14 mouse cellular contexts compared by ENCODE assay signal in genomic region chr3:116563095-116563492, GRCm38 (mm10). TPM values are rescaled to one million over a fixed set of nuclear protein-coding genes. Genes with fewer than 3 reads are reported as not detected.
DNase-seq lines count a peak whose midpoint lies in the region; ATAC-seq and TF ChIP-seq lines count a peak whose summit lies in the region.
"Had no signal": no experiment of that assay in that cellular context is flagged by ENCODE, and none has a peak within 500 bp of the region (broad histone marks: within the 10 kb centered on the region; RNA-seq: fewer than 3 reads in every experiment).

No protein-coding gene starts in this region.

- TF ChIP-seq CTCF in bone marrow macrophage, adult 2 months (IDR thresholded peaks at IDR 0.05; ENCODE audit: low read depth, low read length) = no peak
- TF ChIP-seq CTCF in forebrain, postnatal 0 days (IDR thresholded peaks at IDR 0.05; ENCODE audit: low read depth) = no peak

- peak overlapping the region; percentile 54 for H3K4me2 ChIP-seq in heart, embryonic 14.5 days (ENCODE audit: low read length)
- H3K4me2 ChIP-seq in forebrain, postnatal 0 days (ENCODE audit: low read depth) = no peak overlapping the region
- H3K4me2 ChIP-seq: embryonic facial prominence, embryonic 12.5 days had no signal

- peaks cover 5% of the 10 kb centered on the region; the same call in 1 of the 2 replicates for H3K9me3 ChIP-seq in heart, embryonic 14.5 days (ENCODE audit: control insufficient read depth, low read length)
- no peaks in the 10 kb centered on the region for H3K9me3 ChIP-seq in forebrain, postnatal 0 days (ENCODE audit: low read length)
- H3K9me3 ChIP-seq: embryonic facial prominence, embryonic 12.5 days had no signal

- H3K36me3 ChIP-seq in heart, embryonic 14.5 days (ENCODE audit: control insufficient read depth, insufficient read depth, low read length) = peaks cover 34% of the 10 kb centered on the region
- H3K36me3 ChIP-seq in forebrain, postnatal 0 days (ENCODE audit: insufficient read depth) = no peaks in the 10 kb centered on the region
- H3K36me3 ChIP-seq: embryonic facial prominence, embryonic 12.5 days had no signal

- ATAC-seq in heart, embryonic 14.5 days (ENCODE audit: insufficient number of reproducible peaks, insufficient read depth, low FRiP score, low read depth) = no peak
- ATAC-seq in megakaryocyte progenitor cell, adult 5-6 weeks (replicated peaks; ENCODE audit: poor library complexity) = peak; percentile 38
- ATAC-seq in forebrain, postnatal 0 days = no peak

- intact Hi-C loops in heart, postnatal 10 days (cut with DNase I) = no loop called here

- H3K4me3 ChIP-seq in heart, embryonic 14.5 days (ENCODE audit: control insufficient read depth in 1 of 2, insufficient read depth in 1 of 2, low read depth in 1 of 2, low read length in 2 of 2) = peak overlapping the region; percentile 52 to 64
- H3K4me3 ChIP-seq in bone marrow macrophage, adult 2 months (ENCODE audit: insufficient read depth, low read length) = peak overlapping the region; percentile 29
- no peak overlapping the region for H3K4me3 ChIP-seq in forebrain, postnatal 0 days (ENCODE audit: low read depth, low read length)
- H3K4me3 ChIP-seq: embryonic facial prominence, embryonic 12.5 days; left cerebral cortex, adult 2 months had no signal

- H3K4me1 ChIP-seq in heart, embryonic 14.5 days (ENCODE audit: control insufficient read depth in 2 of 2, insufficient read depth in 2 of 2, low read length in 2 of 2) = peaks cover 4 to 15% of the 10 kb centered on the region in 2 experiments
- peaks cover 16% of the 10 kb centered on the region for H3K4me1 ChIP-seq in bone marrow macrophage, adult 2 months (ENCODE audit: control insufficient read depth, insufficient read depth, low read length)
- H3K4me1 ChIP-seq in forebrain, postnatal 0 days (ENCODE audit: insufficient read depth) = no peaks in the 10 kb centered on the region
- H3K4me1 ChIP-seq: embryonic facial prominence, embryonic 12.5 days had no signal

- no peak for DNase-seq in heart, postnatal 10 days
- DNase-seq in liver = peak; percentile 38
- DNase-seq in spleen, postnatal 14 days (ENCODE audit: low spot score in 2 of 2) = no peak
- no peak for DNase-seq in right cerebral cortex, postnatal 36 days (ENCODE audit: low spot score in 2 of 2)
- DNase-seq in forebrain, postnatal 0 days = no peak
- DNase-seq: cerebellum, adult 8-10 months; kidney, adult 18-20 months; lung, adult 18-20 months; right cerebral cortex, postnatal 14 days had no signal

- 9% methylated on average over 7 of the region's 7 CpGs for WGBS in heart, embryonic 14.5 days
- 87% methylated on average over 7 of the region's 7 CpGs for WGBS in forebrain, postnatal 0 days

- no peak for TF ChIP-seq POLR2A in bone marrow macrophage, adult 2 months (IDR thresholded peaks at IDR 0.05; ENCODE audit: borderline replicate concordance, low read depth, low read length)

- H3K9ac ChIP-seq in heart, embryonic 14.5 days (ENCODE audit: low read length) = peak overlapping the region; percentile 92
- H3K9ac ChIP-seq in forebrain, postnatal 0 days = no peak overlapping the region
- H3K9ac ChIP-seq: embryonic facial prominence, embryonic 12.5 days had no signal

- peak overlapping the region; percentile 99 for H3K27ac ChIP-seq in heart, embryonic 14.5 days (replicated peaks in 1 of 2; ENCODE audit: control insufficient read depth in 1 of 2, insufficient read depth in 1 of 2, low read depth in 2 of 2, low read length in 2 of 2)
- peak overlapping the region; percentile 28 for H3K27ac ChIP-seq in bone marrow macrophage, adult 2 months (ENCODE audit: insufficient read depth, low read depth, low read length)
- H3K27ac ChIP-seq in forebrain, postnatal 0 days (ENCODE audit: low read depth, low read length) = no peak overlapping the region
- H3K27ac ChIP-seq: embryonic facial prominence, embryonic 12.5 days; left cerebral cortex, adult 2 months had no signal

- no peaks in the 10 kb centered on the region for H3K27me3 ChIP-seq in heart, embryonic 14.5 days (ENCODE audit: control insufficient read depth, insufficient read depth, low read length)
- H3K27me3 ChIP-seq in forebrain, postnatal 0 days (ENCODE audit: insufficient read depth, low read length) = no peaks in the 10 kb centered on the region
- H3K27me3 ChIP-seq: embryonic facial prominence, embryonic 12.5 days had no signal

RNA-seq across cellular contexts. Expression of gene Lrrc39, which starts 0.3 kb away (rescaled TPM):
- polyA plus RNA-seq in heart, embryonic 14.5 days (2014; fragmentation: Nextera tagmentation; extraction: Ambion mirVana) = 44.7 and 47.8 TPM in 2 replicates
- 10 to 100 TPM; 73.5 to 78.8 TPM for total RNA-seq in heart, postnatal 10 days (2021)
- polyA plus RNA-seq in bone marrow macrophage, adult 2 months (2012; ENCODE audit: insufficient read depth, insufficient read length, missing spikeins) = 0.35 TPM in 1 of 2 replicates, not detected in the other
- total RNA-seq in megakaryocyte progenitor cell, adult 5-6 weeks (2015) = 0.05 and 0.52 TPM in 2 replicates
- total RNA-seq in megakaryocyte progenitor cell, adult 5-6 weeks (2017) = 0.37 and 0.84 TPM in 2 replicates
- 0.08 TPM in 1 of 2 replicates, not detected in the other for total RNA-seq in forebrain, postnatal 0 days (2014; rRNA removed)
- polyA plus RNA-seq in forebrain, postnatal 0 days (2015; fragmentation: Nextera tagmentation; extraction: Ambion mirVana) = 0.15 and 0.16 TPM in 2 replicates
- total RNA-seq: left cerebral cortex, adult 2 months had no signal

RNA-seq across cellular contexts. Expression of gene Sass6, which starts 31.7 kb away (rescaled TPM):
- polyA plus RNA-seq in heart, embryonic 14.5 days (2014; fragmentation: Nextera tagmentation; extraction: Ambion mirVana) = 13.5 and 14.7 TPM in 2 replicates
- 1 to 10 TPM; 4.7 to 4.9 TPM for total RNA-seq in heart, postnatal 10 days (2021)
- 19.9 and 25.8 TPM in 2 replicates for polyA plus RNA-seq in bone marrow macrophage, adult 2 months (2012; ENCODE audit: insufficient read depth, insufficient read length, missing spikeins)
- 38.0 and 39.6 TPM in 2 replicates for total RNA-seq in megakaryocyte progenitor cell, adult 5-6 weeks (2015)
- total RNA-seq in megakaryocyte progenitor cell, adult 5-6 weeks (2017) = 47.1 and 63.8 TPM in 2 replicates
- total RNA-seq in forebrain, postnatal 0 days (2014; rRNA removed) = 8.7 and 10.3 TPM in 2 replicates
- 6.0 and 8.0 TPM in 2 replicates for polyA plus RNA-seq in forebrain, postnatal 0 days (2015; fragmentation: Nextera tagmentation; extraction: Ambion mirVana)

RNA-seq across cellular contexts. Expression of gene Dbt, which starts 50.2 kb away (rescaled TPM):
- 22.4 and 23.7 TPM in 2 replicates for polyA plus RNA-seq in heart, embryonic 14.5 days (2014; fragmentation: Nextera tagmentation; extraction: Ambion mirVana)
- 10 to 100 TPM; 23.4 to 31.7 TPM for total RNA-seq in heart, postnatal 10 days (2021)
- 12.2 and 13.6 TPM in 2 replicates for polyA plus RNA-seq in bone marrow macrophage, adult 2 months (2012; ENCODE audit: insufficient read depth, insufficient read length, missing spikeins)
- 16.7 and 17.8 TPM in 2 replicates for total RNA-seq in megakaryocyte progenitor cell, adult 5-6 weeks (2015)
- 12.1 and 15.6 TPM in 2 replicates for total RNA-seq in megakaryocyte progenitor cell, adult 5-6 weeks (2017)
- total RNA-seq in forebrain, postnatal 0 days (2014; rRNA removed) = 17.2 and 21.1 TPM in 2 replicates
- 5.0 and 13.3 TPM in 2 replicates for polyA plus RNA-seq in forebrain, postnatal 0 days (2015; fragmentation: Nextera tagmentation; extraction: Ambion mirVana)

RNA-seq across cellular contexts. Expression of gene Trmt13, which starts 51.3 kb away (rescaled TPM):
- 18.7 and 22.3 TPM in 2 replicates for polyA plus RNA-seq in heart, embryonic 14.5 days (2014; fragmentation: Nextera tagmentation; extraction: Ambion mirVana)
- total RNA-seq in heart, postnatal 10 days (2021) = 1 to 10 TPM; 7.0 to 9.3 TPM
- polyA plus RNA-seq in bone marrow macrophage, adult 2 months (2012; ENCODE audit: insufficient read depth, insufficient read length, missing spikeins) = 17.7 and 22.6 TPM in 2 replicates
- 23.4 and 40.3 TPM in 2 replicates for total RNA-seq in megakaryocyte progenitor cell, adult 5-6 weeks (2015)
- total RNA-seq in megakaryocyte progenitor cell, adult 5-6 weeks (2017) = 28.3 and 34.9 TPM in 2 replicates
- 13.5 and 21.0 TPM in 2 replicates for total RNA-seq in forebrain, postnatal 0 days (2014; rRNA removed)
- polyA plus RNA-seq in forebrain, postnatal 0 days (2015; fragmentation: Nextera tagmentation; extraction: Ambion mirVana) = 10.3 and 14.4 TPM in 2 replicates

RNA-seq across cellular contexts. Expression of gene Rtca, which starts 55.1 kb away (rescaled TPM):
- polyA plus RNA-seq in heart, embryonic 14.5 days (2014; fragmentation: Nextera tagmentation; extraction: Ambion mirVana) = 52.2 and 54.5 TPM in 2 replicates
- total RNA-seq in heart, postnatal 10 days (2021) = 10 to 100 TPM; 24.3 to 25.7 TPM
- 22.8 and 26.3 TPM in 2 replicates for polyA plus RNA-seq in bone marrow macrophage, adult 2 months (2012; ENCODE audit: insufficient read depth, insufficient read length, missing spikeins)
- total RNA-seq in megakaryocyte progenitor cell, adult 5-6 weeks (2015) = 57.9 and 67.6 TPM in 2 replicates
- 42.8 and 49.3 TPM in 2 replicates for total RNA-seq in megakaryocyte progenitor cell, adult 5-6 weeks (2017)
- total RNA-seq in forebrain, postnatal 0 days (2014; rRNA removed) = 89.9 and 109 TPM in 2 replicates
- polyA plus RNA-seq in forebrain, postnatal 0 days (2015; fragmentation: Nextera tagmentation; extraction: Ambion mirVana) = 137 TPM in 2 replicates

Comparison
In these comparisons a context has a peak if more than half of its experiments do, and no peak if none do; other contexts are left out.
1. RNA of gene Lrrc39, which starts 0.3 kb away (total RNA-seq): 73.5 to 78.8 TPM in heart, postnatal 10 days; 0.05 to 0.84 TPM in megakaryocyte progenitor cell, adult 5-6 weeks and 0.08 TPM in forebrain, postnatal 0 days; every median in the first group is over 10 times any median in the second.